Mouse (Mus musculus): Measurements from ENCODE around the gene Rnf126.

GRCm38 (mm10) chr10:79738259-79738658, 28.5 kb downstream of the Rnf126 start:
- TF ChIP-seq GATA1 (IDR thresholded peaks at IDR 0.05; ENCODE audit: low read length) (no peak), TAL1 (IDR thresholded peaks at IDR 0.05; ENCODE audit: low read length) (no peak)

Measured in erythroblast, embryonic 14.5 days (primary cell).